Mouse (Mus musculus): ENCODE measurements around the gene Guk1.

Guk1 gene

GRCm38 (mm10) chr11:59163255-59164236 lies 28.5 kb downstream of the Guk1 start, which contains the start of gene Iba57:
Gene Iba57 (minus strand): TSS chr11:59163739.
- peak; percentile 98 for DNase-seq (ENCODE audit: low read depth, low spot score)

- no peak for DNase-seq (ENCODE audit: low read depth, low spot score)
Measured at GRCm38 (mm10) chr11:59162443-59163254, 29.4 kb downstream of the Guk1 start.

DNA sequence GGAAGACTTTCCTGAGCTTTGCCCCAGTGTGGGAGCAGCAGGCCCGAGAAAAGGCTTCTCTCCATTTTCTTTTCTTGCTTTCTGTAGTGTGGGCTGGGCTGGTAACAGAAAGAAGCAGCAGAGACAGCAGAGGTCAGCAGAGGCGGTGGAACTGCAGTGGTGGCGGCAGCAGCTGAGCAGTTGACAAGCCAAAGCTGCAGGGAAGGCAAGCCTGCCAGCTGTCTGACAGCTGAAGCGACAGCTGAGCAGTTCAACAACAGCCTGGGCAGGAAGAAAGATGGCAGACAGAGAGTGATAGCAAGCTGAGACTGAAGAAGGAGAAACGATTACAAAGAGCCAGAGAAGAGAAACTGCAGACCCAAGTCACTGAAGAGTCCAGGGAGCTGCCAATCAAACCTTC lies 30.6 kb downstream of the Guk1 start:
- DNase-seq (ENCODE audit: low read depth, low spot score) = peak; percentile 16

DNA sequence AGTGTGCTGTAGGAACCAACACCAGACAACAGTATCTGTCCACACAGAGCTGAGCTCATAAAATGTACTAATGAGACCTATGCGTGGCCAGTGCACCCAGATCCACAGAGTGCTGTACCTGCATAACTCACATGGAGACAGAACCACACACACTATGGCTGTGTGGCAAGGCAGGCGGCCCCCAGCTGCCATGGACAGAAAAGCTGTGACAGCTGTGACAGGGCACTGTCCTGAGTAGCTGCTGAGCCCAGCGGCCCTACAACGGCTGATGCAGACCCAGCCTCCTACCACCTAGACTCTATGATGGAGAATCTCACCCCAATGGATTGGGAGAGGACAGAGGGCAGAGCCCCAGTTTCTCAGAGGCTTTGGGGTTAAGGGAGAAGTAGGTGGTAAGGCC lies 32.5 kb downstream of the Guk1 start:
- DNase-seq (ENCODE audit: low read depth, low spot score) = no peak

GRCm38 (mm10) chr11:59159099-59159498 lies 32.9 kb downstream of the Guk1 start:
- no peak for DNase-seq (ENCODE audit: low read depth, low spot score)

DNA sequence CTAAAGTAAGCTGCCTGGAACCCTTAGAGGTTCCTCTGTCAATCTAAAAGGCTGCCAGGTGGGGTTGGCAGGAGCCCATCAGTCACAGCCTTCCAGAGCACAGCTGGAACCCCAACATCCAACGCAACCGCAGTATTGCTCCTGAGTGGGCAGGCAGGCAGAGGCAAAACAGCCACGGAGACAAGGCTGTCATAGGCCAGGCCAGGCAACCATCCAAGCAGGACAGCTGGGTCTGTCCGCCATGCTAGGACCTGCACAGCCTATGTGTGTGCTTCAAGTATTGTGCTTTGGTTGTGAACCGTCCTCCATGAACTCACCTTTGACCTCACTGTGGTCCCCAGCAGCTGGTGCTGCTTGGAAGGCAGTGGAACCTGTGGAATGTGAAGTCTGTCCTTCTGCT lies 36.1 kb downstream of the Guk1 start:
- DNase-seq (ENCODE audit: low read depth, low spot score) = no peak

DNA sequence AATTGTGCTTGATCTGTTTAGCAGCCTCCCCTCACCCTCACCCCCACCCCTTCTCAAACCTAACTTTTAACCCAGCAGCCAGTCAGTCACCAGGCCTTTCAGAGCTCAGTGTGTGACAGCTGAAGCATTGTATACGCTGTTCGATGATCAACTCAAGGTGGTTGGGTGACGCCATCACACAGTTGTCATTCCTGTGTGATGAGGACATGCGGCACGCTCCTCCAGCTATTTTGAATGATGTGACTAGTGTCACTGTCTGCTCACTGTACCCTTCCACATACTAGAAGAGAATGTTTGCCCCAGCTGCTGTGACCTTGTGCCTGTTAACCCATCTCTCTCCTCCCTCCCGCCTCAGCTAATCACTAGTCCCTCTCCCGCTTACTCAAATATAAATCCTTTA lies 37.8 kb downstream of the Guk1 start:
- no peak for DNase-seq (ENCODE audit: low read depth, low spot score)

DNA sequence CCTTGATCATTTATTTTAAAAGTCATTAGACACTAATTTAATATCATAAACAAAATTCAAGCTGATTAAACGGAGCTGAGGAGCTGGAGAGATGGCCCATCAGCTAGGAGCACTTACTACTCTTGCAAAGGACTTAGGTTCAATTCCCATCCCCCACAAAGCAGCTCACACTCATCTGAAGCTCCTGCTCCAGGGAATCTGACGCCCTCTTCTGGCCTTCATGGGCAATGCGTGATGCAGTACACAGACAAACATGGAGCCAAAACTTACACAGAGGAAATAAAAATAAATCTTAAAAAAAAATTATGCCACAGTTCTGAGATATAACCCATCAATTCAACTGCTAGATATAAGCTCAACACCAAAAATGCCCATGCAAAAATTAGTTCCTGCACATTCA lies 40.3 kb downstream of the Guk1 start:
- no peak for DNase-seq (ENCODE audit: low read depth, low spot score)

- DNase-seq (ENCODE audit: low read depth, low spot score) = peak; percentile 21
Measured at GRCm38 (mm10) chr11:59149302-59149701, 42.7 kb downstream of the Guk1 start.

GRCm38 (mm10) chr11:59142962-59143361 lies 49.0 kb downstream of the Guk1 start:
- no peak for DNase-seq (ENCODE audit: low read depth, low spot score)

GRCm38 (mm10) chr11:59141772-59142370 lies 50.1 kb downstream of the Guk1 start:
- DNase-seq (ENCODE audit: low read depth, low spot score) = no peak

DNA sequence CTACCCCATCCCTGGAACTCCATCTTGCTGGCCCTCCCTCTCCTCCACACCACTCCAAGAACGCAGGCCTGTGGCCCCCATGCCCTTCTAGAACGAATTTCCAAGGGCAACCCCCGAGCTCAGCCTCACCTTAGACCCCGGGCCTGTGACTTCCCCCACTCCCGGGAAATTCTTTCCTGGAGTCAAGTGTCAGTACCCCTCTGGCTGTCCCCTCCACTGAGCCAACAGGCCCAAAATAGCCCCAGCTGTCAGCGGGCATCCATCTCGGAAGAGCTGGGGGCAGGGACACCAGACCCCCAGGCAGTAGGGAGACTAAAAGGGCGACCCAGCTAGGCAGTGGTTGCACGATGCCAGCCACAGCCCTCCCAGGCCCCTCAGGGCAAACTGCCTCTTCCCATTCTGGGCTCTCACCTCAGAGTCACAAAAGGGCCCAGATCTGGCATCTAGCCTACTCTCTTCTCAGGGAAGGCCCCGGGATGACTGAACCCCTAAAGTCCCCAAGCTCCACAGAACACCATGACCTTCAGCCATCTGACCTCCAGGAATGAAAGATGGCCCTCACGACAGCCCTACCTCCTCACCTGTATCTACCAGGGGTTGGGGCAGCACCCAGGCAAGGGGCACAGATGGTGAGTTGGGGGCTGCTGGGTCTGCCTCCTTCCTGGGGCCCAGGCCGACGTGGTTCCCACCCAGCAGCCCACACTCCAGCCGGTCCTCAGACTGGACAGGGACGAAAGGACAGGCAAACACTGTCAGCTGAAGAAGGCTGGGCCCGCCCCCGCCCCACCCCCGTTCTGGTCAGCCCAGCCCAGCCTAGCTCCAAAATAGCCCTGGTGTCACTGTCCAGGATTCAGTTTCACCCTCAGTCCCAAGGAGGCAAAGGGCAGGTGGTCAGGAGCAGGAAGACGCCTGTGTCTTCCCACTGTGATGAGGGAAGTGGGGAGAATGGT lies 53.2 kb downstream of the Guk1 start:
- no peak for DNase-seq (ENCODE audit: low read depth, low spot score)

- no peak for DNase-seq (ENCODE audit: low read depth, low spot score)
Measured at GRCm38 (mm10) chr11:59136994-59137706, 54.9 kb downstream of the Guk1 start.

DNA sequence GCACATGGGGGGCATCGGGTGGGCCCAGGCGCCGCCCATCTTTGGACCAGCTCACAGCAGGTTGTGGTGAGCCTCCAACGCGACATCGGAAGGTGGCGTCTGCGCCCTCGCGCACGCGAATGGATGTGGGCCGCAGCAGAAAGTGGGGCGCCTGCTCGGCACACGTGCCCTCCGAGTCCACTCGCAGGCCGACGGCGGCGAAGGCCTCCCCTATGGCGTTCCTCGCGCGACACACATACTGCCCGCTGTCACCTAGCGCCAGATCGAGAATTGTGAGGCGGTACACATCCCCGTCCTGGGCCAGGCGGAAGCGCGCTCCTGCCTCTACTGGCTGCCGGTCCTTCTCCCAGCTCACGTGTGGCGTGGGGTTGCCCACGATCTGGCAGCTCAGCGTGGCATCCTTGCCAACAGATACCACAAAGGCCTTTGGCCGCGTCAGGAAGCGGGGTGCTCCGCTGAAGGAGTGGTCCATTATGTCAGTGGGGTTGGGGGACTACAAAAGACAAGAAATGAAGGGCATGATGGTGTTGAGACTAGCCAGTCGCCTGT lies 56.0 kb downstream of the Guk1 start, which contains the start of gene Obscn:
Gene Obscn, minus strand, starts transcription at position 499 of the 549 bp plus-strand sequence.
- no peak for DNase-seq (ENCODE audit: low read depth, low spot score)

GRCm38 (mm10) chr11:59135051-59135820 lies 56.8 kb downstream of the Guk1 start:
- no peak for DNase-seq (ENCODE audit: low read depth, low spot score)

DNA sequence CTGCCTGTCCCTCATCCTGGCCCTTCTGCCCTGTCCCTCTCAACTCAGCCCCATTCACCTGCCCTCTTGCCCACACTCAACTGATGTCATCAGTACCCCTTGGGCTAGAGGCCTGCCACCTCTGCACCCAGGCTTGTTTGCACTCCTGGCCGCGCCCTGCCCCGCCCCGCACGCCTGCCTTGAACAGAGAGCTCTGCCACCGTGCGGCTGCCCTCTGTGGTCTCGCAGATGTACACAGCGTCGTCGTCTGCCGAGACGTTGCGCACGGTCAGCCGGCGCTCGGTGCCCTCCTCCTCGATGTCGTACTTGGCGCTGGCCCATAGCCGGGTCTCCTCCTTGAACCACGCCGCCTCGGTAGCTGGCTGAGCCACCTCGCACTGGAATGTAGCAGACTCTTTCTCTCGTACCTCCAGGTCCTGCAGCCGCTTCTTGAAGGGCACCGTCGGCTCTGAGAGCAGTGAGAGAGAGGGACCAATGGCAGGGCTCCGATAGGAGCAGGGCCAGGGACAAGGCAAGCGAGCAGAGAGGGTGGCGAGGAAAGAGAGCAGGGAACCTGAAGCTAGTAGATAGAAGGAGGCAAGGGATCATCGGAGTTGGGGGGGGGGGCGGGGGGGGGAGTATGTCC lies 57.5 kb downstream of the Guk1 start:
- no peak for DNase-seq (ENCODE audit: low read depth, low spot score)

All from telencephalon, adult 2 months (tissue).